ENCODE assay signal across 8 mouse cellular contexts in genomic region chr13:23430734-23431133, GRCm38 (mm10). TPM values are rescaled to one million over a fixed set of nuclear protein-coding genes. Genes with fewer than 3 reads are reported as not detected.
DNase-seq lines count a peak whose midpoint lies in the region; ATAC-seq and TF ChIP-seq lines count a peak whose summit lies in the region.

No protein-coding gene starts in this region.

- peak; percentile 74 for TF ChIP-seq POLR2A in heart, adult 2 months (IDR thresholded peaks at IDR 0.05; ENCODE audit: insufficient read depth, low read depth, low read length)
- TF ChIP-seq POLR2A in kidney, adult 2 months (IDR thresholded peaks at IDR 0.05; ENCODE audit: low read depth, low read length), result no peak
- TF ChIP-seq POLR2A in limb, embryonic 14.5 days (IDR thresholded peaks at IDR 0.05; ENCODE audit: borderline replicate concordance, extremely low read depth, insufficient read depth, insufficient read length), result peak; percentile 72; the same call in 1 of the 2 replicates

- WGBS in embryonic facial prominence, embryonic 13.5 days, result 0% methylated on average over 17 of the region's 17 CpGs
- 0% methylated on average over 17 of the region's 17 CpGs for WGBS in heart, adult 2 months
- WGBS in kidney, adult 2 months, result 0% methylated on average over 17 of the region's 17 CpGs
- 2% methylated on average over 17 of the region's 17 CpGs for WGBS in limb, embryonic 14.5 days
- WGBS in midbrain, embryonic 15.5 days, result under 1% methylated on average over 17 of the region's 17 CpGs

- H3K79me2 ChIP-seq in heart, adult 2 months (replicated peaks; ENCODE audit: control insufficient read depth, insufficient read depth, low read length), result no peaks in the 10 kb centered on the region

- no peaks in the 10 kb centered on the region for H3K27me3 ChIP-seq in embryonic facial prominence, embryonic 13.5 days
- no peaks in the 10 kb centered on the region for H3K27me3 ChIP-seq in heart, adult 2 months (ENCODE audit: control insufficient read depth, insufficient read depth, low read length)
- no peaks in the 10 kb centered on the region for H3K27me3 ChIP-seq in kidney, adult 2 months (replicated peaks; ENCODE audit: control insufficient read depth, insufficient read depth, low read length)
- no peaks in the 10 kb centered on the region for H3K27me3 ChIP-seq in limb, embryonic 14.5 days (ENCODE audit: control insufficient read depth, insufficient read depth, low read length)
- H3K27me3 ChIP-seq in midbrain, embryonic 15.5 days (replicated peaks), result no peaks in the 10 kb centered on the region

- ATAC-seq in embryonic facial prominence, embryonic 13.5 days (ENCODE audit: insufficient number of reproducible peaks, insufficient read depth, low FRiP score, low TSS enrichment, low read depth), result peak; percentile 72
- ATAC-seq in limb, embryonic 14.5 days (ENCODE audit: low FRiP score, low read depth), result peak; percentile 63
- ATAC-seq in midbrain, embryonic 15.5 days (replicated peaks), result peak; percentile 68

- peak overlapping the region; percentile 66 for H3K9ac ChIP-seq in embryonic facial prominence, embryonic 13.5 days
- peak overlapping the region; percentile 78 for H3K9ac ChIP-seq in heart, adult 2 months (ENCODE audit: low read depth, low read length)
- peak overlapping the region; percentile 72 for H3K9ac ChIP-seq in limb, embryonic 14.5 days (ENCODE audit: low read depth, low read length, severe bottlenecking)
- peak overlapping the region; percentile 65 for H3K9ac ChIP-seq in midbrain, embryonic 15.5 days

- H3K9me3 ChIP-seq in embryonic facial prominence, embryonic 13.5 days, result no peaks in the 10 kb centered on the region
- no peaks in the 10 kb centered on the region for H3K9me3 ChIP-seq in limb, embryonic 14.5 days (ENCODE audit: control insufficient read depth, low read length)
- H3K9me3 ChIP-seq in midbrain, embryonic 15.5 days, result no peaks in the 10 kb centered on the region

- TF ChIP-seq CTCF in heart, adult 2 months (IDR thresholded peaks at IDR 0.05), result peak; percentile 74
- TF ChIP-seq CTCF in kidney, adult 2 months (conservative IDR thresholded peaks at IDR 0.05; ENCODE audit: insufficient read depth, insufficient read length, low read depth, low read length), result peak; percentile 44

- H3K36me3 ChIP-seq in embryonic facial prominence, embryonic 13.5 days, result no peaks in the 10 kb centered on the region
- H3K36me3 ChIP-seq in heart, adult 2 months (ENCODE audit: control insufficient read depth, insufficient read depth, low read length), result no peaks in the 10 kb centered on the region; the same call in 1 of the 2 replicates
- H3K36me3 ChIP-seq in kidney, adult 2 months (ENCODE audit: control insufficient read depth, insufficient read depth, low read length), result no peaks in the 10 kb centered on the region
- no peaks in the 10 kb centered on the region for H3K36me3 ChIP-seq in limb, embryonic 14.5 days (ENCODE audit: control insufficient read depth, insufficient read depth, low read length)
- no peaks in the 10 kb centered on the region for H3K36me3 ChIP-seq in midbrain, embryonic 15.5 days (replicated peaks)

- 0 out of 2 replicates have a peak, but pooled peaks have one; percentile 10 for TF ChIP-seq EP300 in heart, adult 2 months (IDR thresholded peaks at IDR 0.05; ENCODE audit: insufficient read depth, low read depth, low read length)

- peak; percentile 92 for DNase-seq in 3T3-L1 (ENCODE audit: low read depth, low spot score)
- DNase-seq in adrenal gland, postnatal 10 days, result peak; percentile 85
- DNase-seq in heart, adult 2 months, result peak; percentile 81 to 88
- peak; percentile 92 for DNase-seq in kidney, adult 2 months
- DNase-seq in limb, embryonic 14.5 days (ENCODE audit: low spot score), result peak; percentile 81
- DNase-seq in spleen, postnatal 14 days (ENCODE audit: low spot score in 2 of 2), result peak; percentile 47 to 71

- H3K4me2 ChIP-seq in embryonic facial prominence, embryonic 13.5 days, result peak overlapping the region; percentile 72
- peak overlapping the region; percentile 63 for H3K4me2 ChIP-seq in limb, embryonic 14.5 days (replicated peaks; ENCODE audit: low read depth, low read length, severe bottlenecking)
- H3K4me2 ChIP-seq in midbrain, embryonic 15.5 days, result peak overlapping the region; percentile 77

- intact Hi-C loops in heart, adult 2 months (cut with DNase I), result loop anchor here (1.0 to 10.0 kb wide), 3 partner anchors 89 to 1486 kb away; partner anchors contain the start of genes Hist1h1t, Hist1h4c and Zfp184

- peaks cover 22% of the 10 kb centered on the region for H3K4me1 ChIP-seq in embryonic facial prominence, embryonic 13.5 days
- H3K4me1 ChIP-seq in heart, adult 2 months (ENCODE audit: control insufficient read depth, insufficient read depth, low read length), result no peaks in the 10 kb centered on the region; the same call in 1 of the 2 replicates
- H3K4me1 ChIP-seq in kidney, adult 2 months (ENCODE audit: control insufficient read depth, insufficient read depth, low read length), result peaks cover 3% of the 10 kb centered on the region; the same call in 1 of the 2 replicates
- peaks cover 11% of the 10 kb centered on the region for H3K4me1 ChIP-seq in limb, embryonic 14.5 days (ENCODE audit: control insufficient read depth, insufficient read depth, low read length)
- peaks cover 38% of the 10 kb centered on the region for H3K4me1 ChIP-seq in midbrain, embryonic 15.5 days

- peak overlapping the region; percentile 47 for H3K4me3 ChIP-seq in embryonic facial prominence, embryonic 13.5 days
- H3K4me3 ChIP-seq in heart, adult 2 months, result peak overlapping the region; percentile 49
- H3K4me3 ChIP-seq in kidney, adult 2 months (ENCODE audit: insufficient read depth, low read depth, low read length), result peak overlapping the region; percentile 46
- H3K4me3 ChIP-seq in limb, embryonic 14.5 days (replicated peaks; ENCODE audit: low read length), result peak overlapping the region; percentile 54
- H3K4me3 ChIP-seq in midbrain, embryonic 15.5 days, result peak overlapping the region; percentile 67

- peak overlapping the region; percentile 92 for H3K27ac ChIP-seq in embryonic facial prominence, embryonic 13.5 days
- H3K27ac ChIP-seq in heart, adult 2 months, result peak overlapping the region; percentile 86
- H3K27ac ChIP-seq in kidney, adult 2 months (ENCODE audit: insufficient read depth, low read depth, low read length), result peak overlapping the region; percentile 7; the same call in 1 of the 2 replicates
- peak overlapping the region; percentile 95 for H3K27ac ChIP-seq in limb, embryonic 14.5 days (replicated peaks; ENCODE audit: low read depth, low read length)
- H3K27ac ChIP-seq in midbrain, embryonic 15.5 days, result peak overlapping the region; percentile 87

RNA-seq across cellular contexts. Expression of gene Abt1, which starts 7.1 kb away (rescaled TPM):
- 1 to 10 TPM; 6.1 to 7.1 TPM for total RNA-seq in adrenal gland, postnatal 10 days (2021)
- 13.1 and 14.6 TPM in 2 replicates for polyA plus RNA-seq in embryonic facial prominence, embryonic 13.5 days (2015; fragmentation: Nextera tagmentation; extraction: Ambion mirVana)
- 1 to 10 TPM; 3.9 to 5.1 TPM for total RNA-seq in heart, adult 2 months (2021)
- polyA plus RNA-seq in heart, adult 2 months (2012; rRNA removed), result 2.4 and 3.1 TPM in 2 replicates
- polyA plus RNA-seq in kidney, adult 2 months (2012; rRNA removed), result 3.3 and 3.9 TPM in 2 replicates
- polyA plus RNA-seq in limb, embryonic 14.5 days (2012; rRNA removed), result 6.9 and 9.9 TPM in 2 replicates
- polyA plus RNA-seq in limb, embryonic 14.5 days (2014; fragmentation: Nextera tagmentation; extraction: Ambion mirVana), result 12.0 and 12.2 TPM in 2 replicates
- 9.8 and 9.9 TPM in 2 replicates for polyA plus RNA-seq in midbrain, embryonic 15.5 days (2015; fragmentation: Nextera tagmentation; extraction: Ambion mirVana)

RNA-seq across cellular contexts. Expression of gene Btn1a1, which starts 35.0 kb away (rescaled TPM):
- under 1 TPM in 1 of 2 experiments, not detected in 1; 0.55 TPM for total RNA-seq in adrenal gland, postnatal 10 days (2021)
- not detected in 2 replicates for polyA plus RNA-seq in embryonic facial prominence, embryonic 13.5 days (2015; fragmentation: Nextera tagmentation; extraction: Ambion mirVana)
- total RNA-seq in heart, adult 2 months (2021), result not detected
- 0.20 TPM in 1 of 2 replicates, not detected in the other for polyA plus RNA-seq in heart, adult 2 months (2012; rRNA removed)
- polyA plus RNA-seq in kidney, adult 2 months (2012; rRNA removed), result not detected in 2 replicates
- polyA plus RNA-seq in limb, embryonic 14.5 days (2012; rRNA removed), result 0.31 and 0.32 TPM in 2 replicates
- not detected in 2 replicates for polyA plus RNA-seq in limb, embryonic 14.5 days (2014; fragmentation: Nextera tagmentation; extraction: Ambion mirVana)
- 0.09 and 0.25 TPM in 2 replicates for polyA plus RNA-seq in midbrain, embryonic 15.5 days (2015; fragmentation: Nextera tagmentation; extraction: Ambion mirVana)

RNA-seq across cellular contexts. Expression of gene Btn2a2, which starts 57.9 kb away (rescaled TPM):
- total RNA-seq in adrenal gland, postnatal 10 days (2021), result not detected
- polyA plus RNA-seq in embryonic facial prominence, embryonic 13.5 days (2015; fragmentation: Nextera tagmentation; extraction: Ambion mirVana), result 1.5 and 1.7 TPM in 2 replicates
- total RNA-seq in heart, adult 2 months (2021), result not detected
- not detected in 2 replicates for polyA plus RNA-seq in heart, adult 2 months (2012; rRNA removed)
- polyA plus RNA-seq in kidney, adult 2 months (2012; rRNA removed), result not detected in 2 replicates
- 0.62 and 0.79 TPM in 2 replicates for polyA plus RNA-seq in limb, embryonic 14.5 days (2012; rRNA removed)
- polyA plus RNA-seq in limb, embryonic 14.5 days (2014; fragmentation: Nextera tagmentation; extraction: Ambion mirVana), result 0.89 and 1.2 TPM in 2 replicates
- not detected in 2 replicates for polyA plus RNA-seq in midbrain, embryonic 15.5 days (2015; fragmentation: Nextera tagmentation; extraction: Ambion mirVana)

Comparison
In these comparisons a context has a peak if more than half of its experiments do, and no peak if none do; other contexts are left out.
1. Peak in every context shown above with its lines: DNase-seq, ATAC-seq, H3K4me3 ChIP-seq and H3K27ac ChIP-seq.
2. H3K27ac ChIP-seq: peak in every context shown above with its lines; median percentile 95 in limb, embryonic 14.5 days; 92 in embryonic facial prominence, embryonic 13.5 days; 87 in midbrain, embryonic 15.5 days; 86 in heart, adult 2 months; 7 in kidney, adult 2 months.